Mouse (Mus musculus): ENCODE results near the gene Rab7b.

DNA sequence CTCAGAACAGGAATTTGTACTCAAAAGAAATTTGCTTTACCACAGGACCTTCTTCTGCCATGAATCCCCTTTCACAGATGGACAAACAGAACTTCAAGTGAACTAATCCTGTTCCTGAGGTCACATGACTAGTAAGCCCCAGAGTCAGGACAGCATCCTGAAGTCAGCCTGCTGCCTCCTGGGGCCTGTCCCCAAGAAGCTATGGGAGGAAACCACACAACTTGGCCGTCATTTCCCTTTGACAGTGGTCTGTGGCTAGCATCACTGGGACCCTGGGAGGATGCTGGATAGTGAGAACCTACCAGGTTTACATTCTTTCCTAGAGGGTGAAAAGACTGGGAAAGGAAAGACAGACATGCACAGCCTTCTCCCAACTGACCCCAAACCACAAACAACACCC lies 50.3 kb downstream of the Rab7b start:
- no peak for TF ChIP-seq EP300 (IDR thresholded peaks at IDR 0.05; ENCODE audit: insufficient read depth, low read depth, low read length)
- no peak for TF ChIP-seq CTCF (IDR thresholded peaks at IDR 0.05; ENCODE audit: low read depth, low read length)
- no peak for TF ChIP-seq POLR2A (IDR thresholded peaks at IDR 0.05; ENCODE audit: insufficient read depth, low read length)
